Mouse (Mus musculus) erythroblast, embryonic 14.5 days (primary cell): ENCODE measurements around the gene Bmp6. TPM values are rescaled to one million over a fixed set of nuclear protein-coding genes. Genes with fewer than 3 reads are reported as not detected.

ENCODE experiments used
- H3K27me3 ChIP-seq: 2 replicates; pipeline ENCODE4 v1.6.1; 2012; ENCODE audit warnings: inconsistent platforms; ENCODE audit not compliant: control insufficient read depth
- H3K36me3 ChIP-seq: 2 replicates; pipeline ENCODE4 v1.6.1; 2012; ENCODE audit warnings: mild to moderate bottlenecking, inconsistent platforms; ENCODE audit not compliant: control insufficient read depth
- H3K4me1 ChIP-seq: 2 replicates; pipeline ENCODE4 v1.6.1; 2012; ENCODE audit warnings: inconsistent platforms; ENCODE audit not compliant: control insufficient read depth
- H3K4me3 ChIP-seq: replicated peaks from 2 replicates; pipeline ENCODE3; 2012; ENCODE audit warnings: moderate library complexity, mild to moderate bottlenecking, inconsistent platforms
- H3K9me3 ChIP-seq: 2 replicates; pipeline ENCODE4 v1.6.1; 2012; ENCODE audit warnings: low read length, inconsistent platforms, mixed read lengths; ENCODE audit not compliant: control insufficient read depth
- GATA1 ChIP-seq: IDR thresholded peaks from 2 replicates; pipeline ENCODE4 v1.6.1; 2012; ENCODE audit warnings: low read length, inconsistent platforms, mixed read lengths
- TAL1 ChIP-seq: IDR thresholded peaks from 3 replicates; pipeline ENCODE4 v1.6.1; 2012; ENCODE audit warnings: low read length, inconsistent platforms, mixed read lengths
- polyA plus RNA-seq: library from polyadenylated mRNA; stranded (reverse); fragments of >175 nt; gene quantifications from 2 replicates; pipeline ENCODE4 v1.2.3, GENCODE M21; 2012

Gene Bmp6
- polyA plus RNA-seq, 1 experiment = not detected

- TF ChIP-seq TAL1 (no peak), GATA1 (no peak)
- Histone ChIP-seq H3K4me3 (no peak overlapping the region), H3K36me3 (no peaks in the 10 kb centered on the region), H3K27me3 (no peaks in the 10 kb centered on the region), H3K4me1 (no peaks in the 10 kb centered on the region), H3K9me3 (no peaks in the 10 kb centered on the region)
Measured at GRCm38 (mm10) chr13:38437930-38438329, 93.0 kb downstream of the Bmp6 start.

GRCm38 (mm10) chr13:38440240-38440639, 95.3 kb downstream of the Bmp6 start:
- no peak for TF ChIP-seq TAL1
- no peak for TF ChIP-seq GATA1
- H3K4me3 ChIP-seq = no peak overlapping the region
- no peaks in the 10 kb centered on the region for H3K4me1 ChIP-seq
- no peaks in the 10 kb centered on the region for H3K36me3 ChIP-seq
- H3K9me3 ChIP-seq = no peaks in the 10 kb centered on the region
- H3K27me3 ChIP-seq = no peaks in the 10 kb centered on the region

- no peaks in the 10 kb centered on the region for H3K4me1 ChIP-seq
- H3K36me3 ChIP-seq = no peaks in the 10 kb centered on the region
- TF ChIP-seq GATA1 (no peak), TAL1 (no peak)
- no peaks in the 10 kb centered on the region for H3K27me3 ChIP-seq
- H3K4me3 ChIP-seq = no peak overlapping the region
- H3K9me3 ChIP-seq = no peaks in the 10 kb centered on the region
Measured at GRCm38 (mm10) chr13:38448516-38449015, 103.7 kb downstream of the Bmp6 start.

GRCm38 (mm10) chr13:38450051-38450971, 105.4 kb downstream of the Bmp6 start:
- no peaks in the 10 kb centered on the region for H3K4me1 ChIP-seq
- TF ChIP-seq GATA1 (no peak), TAL1 (no peak)
- no peaks in the 10 kb centered on the region for H3K36me3 ChIP-seq
- no peaks in the 10 kb centered on the region for H3K27me3 ChIP-seq
- no peaks in the 10 kb centered on the region for H3K9me3 ChIP-seq
- no peak overlapping the region for H3K4me3 ChIP-seq

- Histone ChIP-seq H3K4me3 (no peak overlapping the region), H3K9me3 (no peaks in the 10 kb centered on the region), H3K4me1 (no peaks in the 10 kb centered on the region), H3K27me3 (no peaks in the 10 kb centered on the region), H3K36me3 (no peaks in the 10 kb centered on the region)
- TF ChIP-seq GATA1 (no peak), TAL1 (no peak)
Measured at GRCm38 (mm10) chr13:38451446-38451845, 106.5 kb downstream of the Bmp6 start.

GRCm38 (mm10) chr13:38463410-38463809, 118.5 kb downstream of the Bmp6 start:
- H3K4me3 ChIP-seq = no peak overlapping the region
- H3K4me1 ChIP-seq = no peaks in the 10 kb centered on the region
- no peaks in the 10 kb centered on the region for H3K27me3 ChIP-seq
- TF ChIP-seq GATA1 = no peak
- TF ChIP-seq TAL1 = no peak
- H3K9me3 ChIP-seq = no peaks in the 10 kb centered on the region
- no peaks in the 10 kb centered on the region for H3K36me3 ChIP-seq

- no peaks in the 10 kb centered on the region for H3K9me3 ChIP-seq
- no peak overlapping the region for H3K4me3 ChIP-seq
- H3K36me3 ChIP-seq = no peaks in the 10 kb centered on the region
- no peak for TF ChIP-seq GATA1
- H3K4me1 ChIP-seq = no peaks in the 10 kb centered on the region
- H3K27me3 ChIP-seq = no peaks in the 10 kb centered on the region
Measured at GRCm38 (mm10) chr13:38470882-38471281, 126.0 kb downstream of the Bmp6 start.

GRCm38 (mm10) chr13:38472636-38473035, 127.7 kb downstream of the Bmp6 start:
- no peaks in the 10 kb centered on the region for H3K9me3 ChIP-seq
- no peak overlapping the region for H3K4me3 ChIP-seq
- no peaks in the 10 kb centered on the region for H3K27me3 ChIP-seq
- TF ChIP-seq TAL1 (no peak), GATA1 (no peak)
- no peaks in the 10 kb centered on the region for H3K4me1 ChIP-seq
- no peaks in the 10 kb centered on the region for H3K36me3 ChIP-seq

- no peak overlapping the region for H3K4me3 ChIP-seq
Measured at GRCm38 (mm10) chr13:38473497-38473896, 128.6 kb downstream of the Bmp6 start.

More at GRCm38 (mm10) chr13:38473497-38473896, 128.6 kb downstream of the Bmp6 start:
- H3K4me1 ChIP-seq = no peaks in the 10 kb centered on the region
- H3K27me3 ChIP-seq = no peaks in the 10 kb centered on the region
- no peaks in the 10 kb centered on the region for H3K9me3 ChIP-seq
- no peaks in the 10 kb centered on the region for H3K36me3 ChIP-seq
- no peak for TF ChIP-seq TAL1
